Comparison of ENCODE assay signal across 8 mouse cellular contexts in the genomic region with DNA sequence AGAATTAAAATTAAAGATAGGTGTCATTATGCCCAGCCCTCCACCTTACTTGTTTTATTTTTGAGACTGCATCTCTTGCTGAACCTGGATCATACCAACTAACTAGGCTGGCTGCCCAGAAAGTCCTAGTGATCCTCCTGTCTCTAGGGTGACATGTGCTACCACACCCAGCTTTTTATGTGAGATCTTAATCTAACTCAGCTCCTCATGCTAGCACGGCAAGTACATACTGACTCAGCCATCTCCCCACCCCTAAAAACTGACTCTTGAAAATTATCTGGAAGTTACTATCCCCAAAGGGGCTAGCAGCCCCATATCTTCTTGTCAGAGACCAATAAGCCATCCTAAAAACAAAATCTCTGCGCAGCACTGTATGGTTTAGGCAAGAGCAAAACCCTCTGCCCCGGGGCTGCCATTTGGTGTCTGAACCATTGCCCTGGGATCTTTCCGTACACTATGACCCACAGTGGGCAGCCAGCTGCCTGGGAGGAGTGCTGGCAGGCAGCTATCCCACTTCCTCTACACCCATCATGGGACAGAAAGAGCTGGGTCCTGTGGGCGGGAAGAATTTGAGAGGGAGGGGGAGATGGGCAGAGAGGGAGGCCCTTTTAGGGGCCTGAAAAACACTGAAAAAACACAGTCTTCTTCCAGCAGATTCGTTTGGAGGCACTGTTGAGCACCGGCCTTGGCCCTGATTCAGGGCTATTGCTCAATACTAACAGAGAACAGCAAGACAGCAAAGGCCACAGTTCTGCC. TPM values are rescaled to one million over a fixed set of nuclear protein-coding genes. Genes with fewer than 3 reads are reported as not detected.
DNase-seq lines count a peak whose midpoint lies in the region; ATAC-seq and TF ChIP-seq lines count a peak whose summit lies in the region.

No protein-coding gene starts in this region.

- H3K27me3 ChIP-seq in hindbrain, embryonic 15.5 days = no peaks in the 10 kb centered on the region
- no peaks in the 10 kb centered on the region for H3K27me3 ChIP-seq in lung, postnatal 0 days (replicated peaks; ENCODE audit: insufficient read depth, low read length)

- peak; percentile 78 for TF ChIP-seq EP300 in lung, postnatal 0 days (IDR thresholded peaks at IDR 0.05)

- intact Hi-C loops in gastrocnemius, adult 2 months (cut with DNase I) = no loop called here

- H3K9ac ChIP-seq in hindbrain, embryonic 15.5 days = no peak overlapping the region
- peak overlapping the region; percentile 51 for H3K9ac ChIP-seq in lung, postnatal 0 days (replicated peaks; ENCODE audit: low read depth)

- H3K36me3 ChIP-seq in hindbrain, embryonic 15.5 days = no peaks in the 10 kb centered on the region
- H3K36me3 ChIP-seq in lung, postnatal 0 days (ENCODE audit: insufficient read depth, low read length) = no peaks in the 10 kb centered on the region

- peak; percentile 66; the same call in 1 of the 2 replicates for ATAC-seq in hindbrain, embryonic 15.5 days (ENCODE audit: low FRiP score, low read depth)
- ATAC-seq in lung, postnatal 0 days = peak; percentile 94

- peaks cover 11% of the 10 kb centered on the region for H3K4me1 ChIP-seq in hindbrain, embryonic 15.5 days (replicated peaks)
- peaks cover 13% of the 10 kb centered on the region; the same call in 1 of the 2 replicates for H3K4me1 ChIP-seq in lung, postnatal 0 days (ENCODE audit: insufficient read depth, low read depth, low read length)

- peak overlapping the region; percentile 68 for H3K4me3 ChIP-seq in gastrocnemius, adult 2 months
- H3K4me3 ChIP-seq in hindbrain, embryonic 15.5 days = no peak overlapping the region
- H3K4me3 ChIP-seq in lung, postnatal 0 days (ENCODE audit: low read depth, low read length) = no peak overlapping the region; the same call in 1 of the 2 replicates

- WGBS in hindbrain, embryonic 15.5 days = 44% methylated on average over 7 of the region's 7 CpGs
- WGBS in lung, postnatal 0 days = 12% methylated on average over 7 of the region's 7 CpGs

- 0 out of 2 replicates have a peak, but pooled peaks have one; percentile 5 for TF ChIP-seq CTCF in gastrocnemius, adult 2 months (IDR thresholded peaks at IDR 0.05)
- peak; percentile 55 for TF ChIP-seq CTCF in lung, postnatal 0 days (IDR thresholded peaks at IDR 0.05)

- peak overlapping the region; percentile 92 for H3K27ac ChIP-seq in gastrocnemius, adult 2 months
- peak overlapping the region; percentile 66 for H3K27ac ChIP-seq in hindbrain, embryonic 15.5 days (replicated peaks)
- H3K27ac ChIP-seq in lung, postnatal 0 days (ENCODE audit: low read length) = peak overlapping the region; percentile 99

- H3K9me3 ChIP-seq in hindbrain, embryonic 15.5 days = no peaks in the 10 kb centered on the region
- no peaks in the 10 kb centered on the region for H3K9me3 ChIP-seq in lung, postnatal 0 days (ENCODE audit: low read length)

- peak; percentile 69 to 77 for DNase-seq in adrenal gland, adult 18-20 months (ENCODE audit: low spot score in 2 of 2)
- DNase-seq in cerebellum, postnatal 14 days = peak; percentile 24 to 27
- DNase-seq in gastrocnemius, adult 2 months = peak; percentile 89
- DNase-seq in layer of hippocampus, postnatal 36 days = peak; percentile 74 to 83
- DNase-seq in lung, postnatal 0 days (ENCODE audit: low spot score) = peak; percentile 97
- DNase-seq in retina, embryonic 14.5 days (ENCODE audit: low spot score) = peak; percentile 51
- DNase-seq in T-cell, adult 2 months (ENCODE audit: low spot score) = no peak

- peak overlapping the region; percentile 13; the same call in 1 of the 2 replicates for H3K4me2 ChIP-seq in hindbrain, embryonic 15.5 days
- H3K4me2 ChIP-seq in lung, postnatal 0 days (replicated peaks; ENCODE audit: low read depth, low read length) = peak overlapping the region; percentile 52

RNA-seq across cellular contexts. Expression of a gene that starts 26.2 kb away (rescaled TPM):
- 1,000 to 10,000 TPM; 3,118 to 4,182 TPM for total RNA-seq in adrenal gland, adult 18-20 months (2021)
- total RNA-seq in gastrocnemius, adult 2 months (2021) = 1,000 to 10,000 TPM; 2,168 to 2,432 TPM
- polyA plus RNA-seq in hindbrain, embryonic 15.5 days (2015; fragmentation: Nextera tagmentation; extraction: Ambion mirVana) = 1,700 and 1,726 TPM in 2 replicates
- 1,000 to 10,000 TPM; 2,856 to 3,180 TPM for total RNA-seq in layer of hippocampus, postnatal 36 days (2021)
- polyA plus RNA-seq in lung, postnatal 0 days (2015; fragmentation: Nextera tagmentation; extraction: Ambion mirVana) = 3,752 and 3,783 TPM in 2 replicates

RNA-seq across cellular contexts. Expression of a gene that starts 47.2 kb away (rescaled TPM):
- under 1 TPM; 0.22 to 0.30 TPM for total RNA-seq in adrenal gland, adult 18-20 months (2021)
- under 1 TPM; 0.28 to 0.46 TPM for total RNA-seq in gastrocnemius, adult 2 months (2021)
- 2.3 TPM in 2 replicates for polyA plus RNA-seq in hindbrain, embryonic 15.5 days (2015; fragmentation: Nextera tagmentation; extraction: Ambion mirVana)
- total RNA-seq in layer of hippocampus, postnatal 36 days (2021) = under 1 TPM; 0.52 to 0.58 TPM
- 2.0 and 2.3 TPM in 2 replicates for polyA plus RNA-seq in lung, postnatal 0 days (2015; fragmentation: Nextera tagmentation; extraction: Ambion mirVana)

RNA-seq across cellular contexts. Expression of a gene that starts 47.2 kb away (rescaled TPM):
- 1 to 10 TPM; 3.6 to 5.9 TPM for total RNA-seq in adrenal gland, adult 18-20 months (2021)
- 1 to 10 TPM; 4.0 to 4.7 TPM for total RNA-seq in gastrocnemius, adult 2 months (2021)
- polyA plus RNA-seq in hindbrain, embryonic 15.5 days (2015; fragmentation: Nextera tagmentation; extraction: Ambion mirVana) = 20.7 and 22.3 TPM in 2 replicates
- 10 to 100 TPM in 1 of 2 experiments, 1 to 10 TPM in 1; 8.9 to 10.4 TPM for total RNA-seq in layer of hippocampus, postnatal 36 days (2021)
- polyA plus RNA-seq in lung, postnatal 0 days (2015; fragmentation: Nextera tagmentation; extraction: Ambion mirVana) = 23.8 and 25.9 TPM in 2 replicates

RNA-seq across cellular contexts. Expression of a gene that starts 54.9 kb away (rescaled TPM):
- total RNA-seq in adrenal gland, adult 18-20 months (2021) = 1 to 10 TPM; 6.0 to 7.8 TPM
- 1 to 10 TPM; 2.1 to 2.7 TPM for total RNA-seq in gastrocnemius, adult 2 months (2021)
- polyA plus RNA-seq in hindbrain, embryonic 15.5 days (2015; fragmentation: Nextera tagmentation; extraction: Ambion mirVana) = 30.7 and 33.5 TPM in 2 replicates
- total RNA-seq in layer of hippocampus, postnatal 36 days (2021) = 10 to 100 TPM; 14.0 to 14.1 TPM
- polyA plus RNA-seq in lung, postnatal 0 days (2015; fragmentation: Nextera tagmentation; extraction: Ambion mirVana) = 9.9 and 12.8 TPM in 2 replicates
